Mouse (Mus musculus) MEL (cell line): ENCODE measurements around the gene Lyrm1. TPM values are rescaled to one million over a fixed set of nuclear protein-coding genes. Genes with fewer than 3 reads are reported as not detected.

ENCODE experiments used
- DNase-seq: peaks from one replicate; pipeline ENCODE4 v3.0.0; 2011; ENCODE audit warnings: low read depth, low spot score
- H3K27ac ChIP-seq: 2 replicates; pipeline ENCODE4 v1.5.1; 2012; ENCODE audit warnings: low read depth, mild to moderate bottlenecking, control low read depth, low read length, moderate library complexity; ENCODE audit not compliant: control insufficient read depth
- H3K27me3 ChIP-seq, 2 experiments: fragments of 150-350 bp in 1 of 2; sonication (generic) in 1 of 2; 2 replicates each; pipeline ENCODE4 v1.6.1; 2012; ENCODE audit warnings: low read length in 2 of 2, mild to moderate bottlenecking in 2 of 2, improper control_type of control experiment in 1 of 2, moderate library complexity in 1 of 2; ENCODE audit not compliant: insufficient read depth in 2 of 2, control insufficient read depth in 1 of 2
- H3K36me3 ChIP-seq, 2 experiments: 2 replicates each; pipeline ENCODE4 v1.6.1; 2012 to 2014; ENCODE audit warnings: low read length in 2 of 2, improper control_type of control experiment in 1 of 2, inconsistent platforms in 1 of 2, mild to moderate bottlenecking in 1 of 2; ENCODE audit not compliant: insufficient read depth in 2 of 2, control insufficient read depth in 1 of 2
- H3K4me1 ChIP-seq, 2 experiments: fragments of 150-350 bp in 1 of 2; sonication (generic) in 1 of 2; 2 replicates each; pipeline ENCODE4 v1.6.1; 2012; ENCODE audit warnings: low read length in 2 of 2, improper control_type of control experiment in 1 of 2, mild to moderate bottlenecking in 1 of 2; ENCODE audit not compliant: insufficient read depth in 2 of 2, control insufficient read depth in 1 of 2
- H3K4me3 ChIP-seq, 2 experiments: fragments of 150-350 bp in 1 of 2; sonication (generic) in 1 of 2; 2 replicates each; pipeline ENCODE4 v1.5.1; 2012; ENCODE audit warnings: low read depth in 2 of 2, low read length in 2 of 2, mild to moderate bottlenecking in 2 of 2, moderate library complexity in 2 of 2, control low read depth in 1 of 2, improper control_type of control experiment in 1 of 2; ENCODE audit not compliant: control insufficient read depth in 1 of 2, insufficient read depth in 1 of 2
- H3K79me2 ChIP-seq: 2 replicates; pipeline ENCODE4 v1.6.1; 2012; ENCODE audit warnings: mild to moderate bottlenecking, low read length, moderate library complexity; ENCODE audit not compliant: control insufficient read depth, poor library complexity, insufficient read depth
- H3K9ac ChIP-seq: 2 replicates; pipeline ENCODE4 v1.6.1; 2012; ENCODE audit warnings: low read depth, mild to moderate bottlenecking, control low read depth, low read length, moderate library complexity; ENCODE audit not compliant: control insufficient read depth, poor library complexity, severe bottlenecking
- H3K9me3 ChIP-seq: fragments of 150-350 bp; sonication (generic); replicated peaks from 2 replicates; pipeline ENCODE4 v1.6.1; 2012; ENCODE audit warnings: mild to moderate bottlenecking, low read length, improper control_type of control experiment, moderate library complexity; ENCODE audit not compliant: insufficient read depth
- CHD2 ChIP-seq: IDR thresholded peaks from 2 replicates; pipeline ENCODE4 v1.6.1; 2011; ENCODE audit warnings: low read length, improper control_type of control experiment
- CTCF ChIP-seq, 3 experiments: IDR thresholded peaks in 2 of 3; conservative IDR thresholded peaks in 1 of 3; 2 replicates each; pipeline ENCODE4 v1.5.1; 2011 to 2012; ENCODE audit warnings: low read length in 3 of 3, low read depth in 2 of 3, mild to moderate bottlenecking in 2 of 3, improper control_type of control experiment in 1 of 3, inconsistent platforms in 1 of 3, mixed read lengths in 1 of 3, moderate library complexity in 1 of 3; ENCODE audit not compliant: control insufficient read depth in 1 of 3, insufficient read depth in 1 of 3, poor library complexity in 1 of 3, severe bottlenecking in 1 of 3
- ELF1 ChIP-seq: IDR thresholded peaks from 2 replicates; pipeline ENCODE4 v1.6.1; 2014; ENCODE audit warnings: low read depth, mild to moderate bottlenecking, inconsistent platforms, low read length, improper control_type of control experiment, moderate library complexity
- EP300 ChIP-seq, 2 experiments: IDR thresholded peaks; 2 replicates each; pipeline ENCODE4 v1.6.1; 2011; ENCODE audit warnings: improper control_type of control experiment in 2 of 2, low read length in 2 of 2, low read depth in 1 of 2, mild to moderate bottlenecking in 1 of 2
- ETS1 ChIP-seq: IDR thresholded peaks from 2 replicates; pipeline ENCODE4 v1.6.1; 2012; ENCODE audit warnings: low read depth, mild to moderate bottlenecking, inconsistent platforms, low read length, improper control_type of control experiment, moderate library complexity
- GABPA ChIP-seq: IDR thresholded peaks from 2 replicates; pipeline ENCODE4 v1.6.1; 2012; ENCODE audit warnings: low read depth, mild to moderate bottlenecking, inconsistent platforms, low read length, improper control_type of control experiment, moderate library complexity
- HCFC1 ChIP-seq: IDR thresholded peaks from 2 replicates; pipeline ENCODE4 v1.6.1; 2012; ENCODE audit warnings: low read depth, mild to moderate bottlenecking, inconsistent platforms, low read length, improper control_type of control experiment, moderate library complexity
- JUND ChIP-seq: IDR thresholded peaks from 2 replicates; pipeline ENCODE4 v1.6.1; 2011; ENCODE audit warnings: low read depth, mild to moderate bottlenecking, improper control_type of control experiment, low read length
- KAT2A ChIP-seq: conservative IDR thresholded peaks from 2 replicates; pipeline ENCODE4 v1.6.1; 2012; ENCODE audit warnings: low read depth, low read length, improper control_type of control experiment, inconsistent platforms
- MAFK ChIP-seq: IDR thresholded peaks from 2 replicates; pipeline ENCODE4 v1.6.1; 2011; ENCODE audit warnings: low read depth, mild to moderate bottlenecking, low read length, improper control_type of control experiment, borderline replicate concordance
- MAX ChIP-seq: IDR thresholded peaks from 2 replicates; pipeline ENCODE4 v1.6.1; 2011; ENCODE audit warnings: low read length, improper control_type of control experiment
- MXI1 ChIP-seq: IDR thresholded peaks from 2 replicates; pipeline ENCODE4 v1.6.1; 2011; ENCODE audit warnings: mild to moderate bottlenecking, low read depth, low read length, improper control_type of control experiment
- MYC ChIP-seq: IDR thresholded peaks from 2 replicates; pipeline ENCODE4 v1.6.1; 2011; ENCODE audit warnings: low read depth, mild to moderate bottlenecking, low read length, improper control_type of control experiment, moderate library complexity
- NELFE ChIP-seq: IDR thresholded peaks from 2 replicates; pipeline ENCODE4 v1.6.1; 2011; ENCODE audit warnings: low read depth, low read length, improper control_type of control experiment
- POLR2A ChIP-seq, 2 experiments: IDR thresholded peaks; 2 replicates each; pipeline ENCODE4 v1.6.1; 2011 to 2012; ENCODE audit warnings: low read length in 2 of 2, mild to moderate bottlenecking in 2 of 2, control low read depth in 1 of 2, improper control_type of control experiment in 1 of 2, low read depth in 1 of 2, moderate library complexity in 1 of 2; ENCODE audit not compliant: control insufficient read depth in 1 of 2, insufficient read depth in 1 of 2, poor library complexity in 1 of 2
- POLR2AphosphoS2 ChIP-seq: IDR thresholded peaks from 2 replicates; pipeline ENCODE4 v1.6.1; 2011; ENCODE audit warnings: low read length, improper control_type of control experiment
- RCOR1 ChIP-seq: IDR thresholded peaks from 2 replicates; pipeline ENCODE4 v1.6.1; 2012; ENCODE audit warnings: low read depth, mild to moderate bottlenecking, inconsistent platforms, low read length, improper control_type of control experiment
- SMC3 ChIP-seq: IDR thresholded peaks from 2 replicates; pipeline ENCODE4 v1.6.1; 2011; ENCODE audit warnings: low read depth, low read length, improper control_type of control experiment
- TAL1 ChIP-seq: IDR thresholded peaks from 2 replicates; pipeline ENCODE4 v1.6.1; 2012; ENCODE audit warnings: mild to moderate bottlenecking, inconsistent platforms, low read length, moderate library complexity, mixed read lengths
- TCF12 ChIP-seq: IDR thresholded peaks from 2 replicates; pipeline ENCODE4 v1.6.1; 2014; ENCODE audit warnings: low read depth, mild to moderate bottlenecking, inconsistent platforms, low read length, improper control_type of control experiment, moderate library complexity
- ZKSCAN1 ChIP-seq: IDR thresholded peaks from 2 replicates; pipeline ENCODE4 v1.6.1; 2012; ENCODE audit warnings: low read depth, mild to moderate bottlenecking, inconsistent platforms, low read length, improper control_type of control experiment, moderate library complexity
- polyA plus RNA-seq, 2 experiments: library from polyadenylated mRNA; stranded (reverse) in 1 of 2; unstranded in 1 of 2; fragments of >175 nt in 1 of 2; fragments of >200 nt in 1 of 2; gene quantifications; 2 replicates each; pipeline versions ENCODE4 v1.2.1 to v1.2.4; 2012; ENCODE audit warnings: low replicate concordance in 2 of 2, low read depth in 1 of 2; ENCODE audit not compliant: insufficient read length in 2 of 2, insufficient read depth in 1 of 2, missing spikeins in 1 of 2
- total RNA-seq: library from RNA; depleted of rRNA; stranded (reverse); fragments of 300-350 nt; gene quantifications from 2 replicates; pipeline ENCODE4 v1.2.3, GENCODE M21; 2012

Gene Lyrm1
- total and polyA plus RNA-seq, 3 experiments, result 4.0 to 4.4 TPM; not detected in 1

- no peak for TF ChIP-seq HCFC1
- TF ChIP-seq CHD2, result no peak
- TF ChIP-seq RCOR1, result no peak
- no peak for TF ChIP-seq ELF1
- no peak for TF ChIP-seq MAFK
- no peak for TF ChIP-seq NELFE
- TF ChIP-seq JUND, result no peak
- TF ChIP-seq, all 39 proteins: peak for 0
These were observed 63.8 kb downstream of the Lyrm1 start for GRCm38 (mm10) chr7:119959491-119959890.

DNA sequence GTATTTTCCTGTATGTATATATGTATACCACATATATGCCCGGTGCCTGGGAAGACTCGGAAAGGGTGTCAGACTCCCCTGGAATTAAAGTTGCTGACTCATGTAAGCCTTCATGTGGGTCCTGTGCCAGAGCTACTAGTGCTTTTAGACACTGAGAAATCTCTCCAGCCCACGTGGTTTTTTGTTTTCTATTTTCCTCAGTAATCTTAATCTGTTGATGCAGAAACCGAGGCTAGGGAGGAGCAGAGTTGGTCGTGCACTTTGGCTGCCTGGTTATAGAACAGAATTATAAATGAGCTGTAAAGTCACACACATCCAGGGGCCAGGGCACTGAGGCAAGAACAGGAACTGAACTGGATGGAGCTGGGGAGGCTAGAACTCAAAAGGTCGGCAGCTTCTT is 64.3 kb downstream of the Lyrm1 start:
- no peak overlapping the region for H3K27ac ChIP-seq
- H3K27me3 ChIP-seq, result no peaks in the 10 kb centered on the region
- H3K9me3 ChIP-seq, result no peaks in the 10 kb centered on the region
- no peak overlapping the region for H3K4me3 ChIP-seq
- TF ChIP-seq TCF12 (no peak), TAL1 (no peak), MYC (no peak), MXI1 (no peak), SMC3 (no peak), CTCF (IDR thresholded peaks at IDR 0.05 in 2 of 3, conservative IDR thresholded peaks at IDR 0.05 in 1 of 3; ENCODE audit: control insufficient read depth in 1 of 3, insufficient read depth in 1 of 3, low read depth in 2 of 3, low read length in 3 of 3, poor library complexity in 1 of 3, severe bottlenecking in 1 of 3) (no peak), POLR2A (IDR thresholded peaks at IDR 0.05; ENCODE audit: control insufficient read depth in 1 of 2, insufficient read depth in 1 of 2, low read depth in 1 of 2, low read length in 2 of 2, poor library complexity in 1 of 2) (no peak), KAT2A (no peak), POLR2AphosphoS2 (no peak), ZKSCAN1 (no peak), HCFC1 (no peak), ETS1 (no peak), MAX (no peak), EP300 (IDR thresholded peaks at IDR 0.05; ENCODE audit: low read depth in 1 of 2, low read length in 2 of 2) (no peak), GABPA (no peak)
- TF ChIP-seq, all 39 proteins: peak for 0
- Histone ChIP-seq H3K9ac (no peak overlapping the region), H3K4me1 (no peaks in the 10 kb centered on the region), H3K36me3 (no peaks in the 10 kb centered on the region), H3K79me2 (no peaks in the 10 kb centered on the region)
- no peak for DNase-seq

More at GRCm38 (mm10) chr7:119959491-119959890, 63.8 kb downstream of the Lyrm1 start:
- Histone ChIP-seq H3K27ac (no peak overlapping the region), H3K79me2 (no peaks in the 10 kb centered on the region), H3K4me3 (no peak overlapping the region), H3K4me1 (no peaks in the 10 kb centered on the region), H3K27me3 (no peaks in the 10 kb centered on the region), H3K9ac (no peak overlapping the region), H3K36me3 (no peaks in the 10 kb centered on the region), H3K9me3 (no peaks in the 10 kb centered on the region)
- DNase-seq, result no peak
